Mouse (Mus musculus): ENCODE data around the gene Olfr167. TPM values are rescaled to one million over a fixed set of nuclear protein-coding genes. Genes with fewer than 3 reads are reported as not detected.

Olfr167 gene
- polyA plus RNA-seq (2014; fragmentation: Illumina TruSeq; extraction: RNeasy Lipid Tissue Mini Kit (QIAGEN cat#74804); ENCODE audit: low replicate concordance), result not detected

DNA sequence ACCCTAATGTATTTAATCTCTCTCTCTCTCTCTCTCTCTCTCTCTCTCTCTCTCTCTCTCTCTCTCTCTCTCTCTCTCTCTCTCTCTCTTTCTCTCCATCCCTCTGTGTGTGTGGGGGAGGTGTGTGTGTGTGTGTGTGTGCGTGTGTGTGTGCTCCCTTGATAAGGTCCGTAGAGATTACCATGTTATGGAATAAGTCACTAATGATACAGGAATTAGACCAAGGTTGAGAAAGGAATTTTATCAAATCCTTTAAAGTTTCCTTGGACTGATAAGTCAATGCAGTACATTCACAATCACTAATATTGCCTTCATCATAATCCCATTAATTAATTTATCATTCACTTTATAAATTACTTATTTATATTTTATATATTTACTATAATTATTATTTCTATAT lies at the start of gene Olfr167:
TSS of gene Olfr167 (minus strand) at position 101 of the 400 bp plus-strand sequence.

DNA sequence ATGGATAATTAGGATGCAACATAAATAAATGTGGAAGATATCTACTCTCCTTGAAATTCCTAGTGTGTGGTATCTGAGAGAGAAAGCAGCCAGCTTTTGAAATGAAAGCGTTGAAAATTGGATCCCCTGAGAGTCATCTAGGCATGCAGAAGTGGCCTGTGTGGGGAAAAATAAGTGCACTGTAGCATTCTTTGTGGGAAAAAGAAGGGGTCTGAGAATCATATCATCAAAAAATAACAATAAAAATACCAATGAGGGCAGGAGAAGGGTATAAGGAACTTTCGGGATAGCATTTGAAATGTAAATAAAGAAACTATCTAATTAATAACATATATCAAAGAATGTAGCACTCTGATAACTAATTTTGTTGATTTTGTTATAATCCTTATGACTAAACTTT lies 49.6 kb upstream of the Olfr167 start, which contains the start of gene Olfr169:
TSS of gene Olfr169 (minus strand) at position 101 of the 400 bp plus-strand sequence.

DNA sequence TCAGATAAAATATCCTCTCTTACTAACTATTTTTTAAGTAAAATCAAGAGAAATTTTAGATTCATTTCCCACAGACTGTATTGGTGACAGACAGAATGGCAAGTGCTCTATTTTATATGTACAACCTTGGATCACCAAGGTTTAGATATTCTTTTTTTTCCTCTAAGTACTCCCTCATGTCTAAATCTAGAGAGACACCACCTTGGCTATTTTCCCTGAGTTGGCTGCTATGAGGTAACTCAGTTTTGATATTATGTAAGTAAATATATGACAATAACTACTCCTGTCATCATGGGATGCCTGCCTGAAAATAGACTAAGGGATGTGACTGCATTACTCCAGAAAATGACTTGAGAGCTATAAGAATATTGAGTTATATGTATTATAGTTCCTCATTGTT lies 13.4 kb upstream of the Olfr167 start, which contains the start of gene Olfr168:
TSS of gene Olfr168 (minus strand) at position 101 of the 400 bp plus-strand sequence.

DNA sequence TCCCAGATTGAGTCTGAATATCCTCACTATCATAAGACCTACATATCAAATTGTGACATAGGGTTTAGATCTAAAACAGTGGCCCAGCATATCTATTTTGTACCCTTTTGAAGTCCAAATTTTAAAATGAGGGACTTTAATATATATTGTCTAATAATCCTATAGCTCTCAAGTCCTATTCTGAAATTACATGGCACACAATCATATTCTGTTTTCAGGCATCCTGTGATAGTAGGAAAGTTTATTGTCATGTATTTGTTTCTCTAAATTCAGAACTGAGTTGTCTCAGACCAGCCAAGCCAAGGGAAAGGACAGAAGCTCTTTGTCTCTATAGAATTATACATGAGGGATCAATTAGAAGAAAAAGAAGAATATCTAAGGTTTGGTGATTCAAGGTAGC lies 38.7 kb downstream of the Olfr167 start, which contains the start of gene Olfr166:
TSS of gene Olfr166 (plus strand) at position 301 of the 400 bp plus-strand sequence.

Other genes with a start within 250 kb of the Olfr167 start
- gene Olfr164, start 208.2 kb downstream of the Olfr167 start, polyA plus RNA-seq (2014; fragmentation: Illumina TruSeq; extraction: RNeasy Lipid Tissue Mini Kit (QIAGEN cat#74804); ENCODE audit: low replicate concordance), result not detected
- gene Olfr165, start 99.1 kb downstream of the Olfr167 start, polyA plus RNA-seq (2014; fragmentation: Illumina TruSeq; extraction: RNeasy Lipid Tissue Mini Kit (QIAGEN cat#74804); ENCODE audit: low replicate concordance), result 61.3 TPM
- not detected for gene Olfr166, start 38.6 kb downstream of the Olfr167 start, polyA plus RNA-seq (2014; fragmentation: Illumina TruSeq; extraction: RNeasy Lipid Tissue Mini Kit (QIAGEN cat#74804); ENCODE audit: low replicate concordance)
- not detected for gene Olfr168, start 13.3 kb upstream of the Olfr167 start, polyA plus RNA-seq (2014; fragmentation: Illumina TruSeq; extraction: RNeasy Lipid Tissue Mini Kit (QIAGEN cat#74804); ENCODE audit: low replicate concordance)
- not detected for gene Olfr169, start 49.5 kb upstream of the Olfr167 start, polyA plus RNA-seq (2014; fragmentation: Illumina TruSeq; extraction: RNeasy Lipid Tissue Mini Kit (QIAGEN cat#74804); ENCODE audit: low replicate concordance)
- gene Olfr170, start 89.6 kb upstream of the Olfr167 start, polyA plus RNA-seq (2014; fragmentation: Illumina TruSeq; extraction: RNeasy Lipid Tissue Mini Kit (QIAGEN cat#74804); ENCODE audit: low replicate concordance), result not detected
- not detected for gene Olfr171, start 107.7 kb upstream of the Olfr167 start, polyA plus RNA-seq (2014; fragmentation: Illumina TruSeq; extraction: RNeasy Lipid Tissue Mini Kit (QIAGEN cat#74804); ENCODE audit: low replicate concordance)
- 0.26 TPM for gene Lamp3, start 184.1 kb upstream of the Olfr167 start, polyA plus RNA-seq (2014; fragmentation: Illumina TruSeq; extraction: RNeasy Lipid Tissue Mini Kit (QIAGEN cat#74804); ENCODE audit: low replicate concordance)
- 5.2 TPM for gene B3gnt5, start 237.9 kb upstream of the Olfr167 start, polyA plus RNA-seq (2014; fragmentation: Illumina TruSeq; extraction: RNeasy Lipid Tissue Mini Kit (QIAGEN cat#74804); ENCODE audit: low replicate concordance)

All from small intestine, adult 10 weeks (tissue).